Mouse (Mus musculus): ENCODE measurements around the gene Slc17a6.
"Not testable (repeated sequence)": the region's sequence is repeated elsewhere in the genome, so short reads cannot be mapped to it uniquely, and the experiment has no call there.

Gene Slc17a6

DNA sequence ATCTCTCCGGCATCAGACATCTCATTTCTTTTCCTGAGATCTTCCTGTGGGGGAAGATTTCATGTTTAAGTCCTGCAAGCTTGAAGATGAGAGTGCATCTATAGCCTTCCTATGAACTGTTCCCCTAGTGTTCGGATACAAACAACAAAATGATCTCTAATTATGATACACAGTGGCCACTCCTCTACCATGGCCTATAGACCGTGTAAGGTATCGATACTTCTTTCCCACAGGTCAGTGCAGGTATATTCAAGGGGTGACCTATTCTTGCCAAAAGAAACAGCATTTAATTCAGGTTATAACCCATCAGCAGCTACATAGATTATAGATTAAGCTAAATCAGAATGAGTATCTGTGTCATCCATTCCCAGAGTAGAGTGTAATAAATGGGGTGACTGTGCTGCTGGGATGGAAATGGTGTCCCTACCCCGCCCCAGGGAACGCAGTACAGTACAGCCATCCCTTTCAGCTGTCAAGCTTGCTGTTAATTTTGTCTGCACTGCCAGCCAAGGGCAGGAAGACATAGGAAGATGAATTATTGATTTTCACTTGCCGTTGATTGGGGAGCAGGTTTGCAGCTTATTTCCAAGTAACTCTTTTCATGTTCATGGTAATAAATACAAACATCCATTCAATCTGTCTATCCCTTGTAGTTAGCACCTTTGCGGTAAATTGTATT is 71.9 kb downstream of the Slc17a6 start:
- DNase-seq (ENCODE audit: low read depth), result no peak

DNA sequence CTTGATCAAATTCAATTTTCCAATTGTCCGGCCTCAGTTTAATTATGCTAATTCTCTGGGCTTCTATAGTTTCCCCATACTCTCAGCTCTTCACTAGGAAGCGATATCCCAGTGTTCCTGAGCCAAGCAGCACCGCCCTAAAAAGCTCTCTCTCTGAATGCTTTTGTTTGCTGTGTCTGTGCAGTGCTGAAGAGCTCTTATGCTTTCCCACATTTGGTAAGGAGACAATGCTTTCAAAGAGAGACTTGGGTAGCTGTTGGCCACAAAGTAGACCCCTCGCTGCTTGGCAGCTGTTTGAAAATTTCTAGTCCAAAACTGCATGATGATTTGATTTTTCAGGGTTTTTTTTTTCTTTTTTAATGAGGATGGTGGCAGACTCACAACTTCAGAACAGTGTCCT is 72.6 kb downstream of the Slc17a6 start:
- no peak for DNase-seq (ENCODE audit: low read depth)

DNA sequence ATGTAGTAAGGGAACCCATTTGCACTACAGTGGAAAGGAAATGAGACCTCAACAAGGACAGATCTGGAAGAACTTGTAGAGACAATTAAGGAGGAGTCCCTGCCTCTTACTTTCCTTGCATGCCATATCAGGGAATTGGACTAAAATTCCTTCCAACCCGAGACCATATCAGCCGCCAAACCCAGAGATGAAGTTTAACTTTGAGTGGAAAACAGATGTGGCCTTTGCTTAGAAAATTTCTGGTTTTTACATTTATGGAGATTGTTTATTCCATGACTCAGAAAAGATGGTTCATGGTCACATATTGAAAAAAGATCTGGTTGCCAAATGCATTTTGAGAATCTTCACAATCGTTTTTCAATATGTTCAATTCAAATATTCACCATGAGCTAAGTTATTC is 87.7 kb downstream of the Slc17a6 start:
- no peak for DNase-seq (ENCODE audit: low read depth)

DNA sequence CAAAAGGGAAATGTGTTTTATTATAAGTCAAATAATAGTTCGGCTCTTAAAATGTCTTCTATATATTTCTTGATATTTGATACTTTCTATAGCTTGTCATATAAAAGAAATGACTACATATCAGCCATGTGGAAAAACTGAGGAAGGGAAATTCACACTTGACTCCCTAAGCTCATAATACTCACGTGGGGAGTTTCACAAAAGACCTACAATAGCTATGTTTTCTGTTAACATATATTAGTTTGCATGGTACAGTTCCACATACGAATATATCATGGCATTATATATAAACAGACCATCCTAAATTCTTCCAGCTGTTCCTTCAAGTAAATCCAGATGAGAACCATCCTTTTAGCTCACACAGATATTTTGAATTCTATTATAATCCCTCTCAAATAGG is 88.5 kb downstream of the Slc17a6 start:
- DNase-seq (ENCODE audit: low read depth), result not testable (repeated sequence)

DNA sequence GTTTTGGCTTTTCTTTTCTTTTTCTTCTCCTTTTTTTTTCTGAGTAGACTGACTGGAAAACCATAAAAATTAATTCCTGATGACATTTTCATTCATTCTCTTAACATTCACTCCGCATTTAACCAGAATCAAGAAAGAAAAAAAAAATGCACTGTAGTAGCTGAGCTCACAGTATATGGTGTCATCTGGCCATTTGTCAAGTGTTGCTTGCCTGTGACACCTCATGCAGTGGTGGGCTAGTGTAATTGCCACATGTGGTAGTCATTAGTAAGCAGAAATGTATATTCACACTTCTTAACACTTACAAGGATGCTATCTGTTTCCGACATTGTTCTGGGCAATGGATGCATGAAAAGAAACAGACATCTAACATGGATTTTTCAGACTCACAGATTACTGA is 94.0 kb downstream of the Slc17a6 start:
- no peak for DNase-seq (ENCODE audit: low read depth)
